Comparison of ENCODE assay signal across 8 mouse cellular contexts in genomic region chr4:46374869-46375368, GRCm38 (mm10). TPM values are rescaled to one million over a fixed set of nuclear protein-coding genes. Genes with fewer than 3 reads are reported as not detected.
DNase-seq lines count a peak whose midpoint lies in the region; ATAC-seq and TF ChIP-seq lines count a peak whose summit lies in the region.

No protein-coding gene starts in this region.

- peak; percentile 60 for ATAC-seq in G1E (ENCODE audit: extremely low read depth, insufficient number of reproducible peaks, low FRiP score, poor library complexity, severe bottlenecking)
- peak; percentile 83 for ATAC-seq in forebrain, postnatal 0 days

- peaks cover 16% of the 10 kb centered on the region for H3K4me1 ChIP-seq in G1E (ENCODE audit: insufficient read depth, low read depth, low read length)
- H3K4me1 ChIP-seq in forebrain, postnatal 0 days (ENCODE audit: insufficient read depth), result 0 out of 2 replicates have a peak, but pooled peaks cover 3% of the 10 kb centered on the region
- H3K4me1 ChIP-seq in lung, adult 2 months (ENCODE audit: control insufficient read depth, insufficient read depth, low read length), result peaks cover 3% of the 10 kb centered on the region; the same call in 1 of the 2 replicates
- H3K4me1 ChIP-seq in olfactory bulb, adult 2 months (ENCODE audit: control insufficient read depth, insufficient read depth, low read length), result peaks cover 10% of the 10 kb centered on the region

- peak overlapping the region; percentile 35; the same call in 1 of the 2 replicates for H3K9ac ChIP-seq in forebrain, postnatal 0 days

- WGBS in forebrain, postnatal 0 days, result 22% methylated on average over 22 of the region's 22 CpGs
- 22% methylated on average over 22 of the region's 22 CpGs for whole genome bisulfite sequencing in lung, adult 2 months
- WGBS in olfactory bulb, adult 2 months, result 18% methylated on average over 22 of the region's 22 CpGs

- DNase-seq in G1E (ENCODE audit: low spot score), result peak; percentile 38
- peak; percentile 88 to 91 for DNase-seq in cerebellum, adult 18-20 months
- DNase-seq in forebrain, postnatal 0 days, result peak; percentile 78
- DNase-seq in heart, postnatal 4 days, result peak; percentile 89
- DNase-seq in layer of hippocampus, adult 2 months (ENCODE audit: low spot score in 2 of 2), result peak; percentile 70 to 80
- peak; percentile 77 for DNase-seq in lung, adult 2 months
- DNase-seq in thymus, adult 18-20 months, result peak; percentile 54 to 64

- H3K27me3 ChIP-seq in G1E (ENCODE audit: insufficient read depth, low read length), result peaks cover 12% of the 10 kb centered on the region; the same call in 1 of the 2 replicates
- H3K27me3 ChIP-seq in forebrain, postnatal 0 days (ENCODE audit: insufficient read depth, low read length), result no peaks in the 10 kb centered on the region; the same call in 1 of the 2 replicates

- no peak for TF ChIP-seq POLR2A in lung, adult 2 months (IDR thresholded peaks at IDR 0.05; ENCODE audit: borderline replicate concordance, extremely low read depth, low read depth, low read length)
- TF ChIP-seq POLR2A in olfactory bulb, adult 2 months (IDR thresholded peaks at IDR 0.05; ENCODE audit: insufficient read depth, low read depth, low read length), result 0 out of 2 replicates have a peak, but pooled peaks have one; percentile 23

- peaks cover 56% of the 10 kb centered on the region for H3K36me3 ChIP-seq in G1E (replicated peaks)
- H3K36me3 ChIP-seq in forebrain, postnatal 0 days (ENCODE audit: insufficient read depth), result peaks cover 32% of the 10 kb centered on the region

- no peak overlapping the region for H3K4me3 ChIP-seq in G1E (ENCODE audit: low read depth, low read length)
- H3K4me3 ChIP-seq in forebrain, postnatal 0 days (ENCODE audit: low read depth, low read length), result peak overlapping the region; percentile 31
- peak overlapping the region; percentile 53 for H3K4me3 ChIP-seq in layer of hippocampus, adult 2 months
- H3K4me3 ChIP-seq in lung, adult 2 months (replicated peaks; ENCODE audit: extremely low read depth, low read depth, low read length), result peak overlapping the region; percentile 20
- H3K4me3 ChIP-seq in olfactory bulb, adult 2 months (ENCODE audit: insufficient read depth, low read depth, low read length), result peak overlapping the region; percentile 44

- peak overlapping the region; percentile 56 for H3K4me2 ChIP-seq in forebrain, postnatal 0 days (ENCODE audit: low read depth)

- no peak overlapping the region for H3K27ac ChIP-seq in forebrain, postnatal 0 days (ENCODE audit: low read depth, low read length)
- peak overlapping the region; percentile 69 for H3K27ac ChIP-seq in layer of hippocampus, adult 2 months
- H3K27ac ChIP-seq in olfactory bulb, adult 2 months (ENCODE audit: insufficient read depth, low read depth, low read length), result no peak overlapping the region

- no peaks in the 10 kb centered on the region for H3K9me3 ChIP-seq in G1E (replicated peaks)
- no peaks in the 10 kb centered on the region for H3K9me3 ChIP-seq in forebrain, postnatal 0 days (ENCODE audit: low read length)

- peak; percentile 85; the same call in 1 of the 2 replicates for TF ChIP-seq CTCF in G1E (IDR thresholded peaks at IDR 0.05; ENCODE audit: low read depth, low read length)
- TF ChIP-seq CTCF in forebrain, postnatal 0 days (IDR thresholded peaks at IDR 0.05; ENCODE audit: low read depth), result peak; percentile 93
- TF ChIP-seq CTCF in layer of hippocampus, adult 2 months (conservative IDR thresholded peaks at IDR 0.05), result peak; percentile 81
- peak; percentile 95 for TF ChIP-seq CTCF in lung, adult 2 months (IDR thresholded peaks at IDR 0.05; ENCODE audit: insufficient read depth, low read length)
- peak; percentile 56; the same call in 1 of the 2 replicates for TF ChIP-seq CTCF in olfactory bulb, adult 2 months (IDR thresholded peaks at IDR 0.05; ENCODE audit: insufficient read depth, low read depth, low read length)

RNA-seq across cellular contexts. Expression of gene Trmo, which starts 14.3 kb away (rescaled TPM):
- total RNA-seq in G1E (2014; fragmentation: Nextera tagmentation) (7.1 and 12.9 TPM in 2 replicates), G1E (2017) (17.9 and 20.4 TPM in 2 replicates)
- polyA plus RNA-seq in G1E (2012), result 2.9 and 4.2 TPM in 2 replicates
- 9.0 and 10.4 TPM in 2 replicates for total RNA-seq in forebrain, postnatal 0 days (2014; rRNA removed)
- polyA plus RNA-seq in forebrain, postnatal 0 days (2015; fragmentation: Nextera tagmentation; extraction: Ambion mirVana), result 6.5 and 6.7 TPM in 2 replicates
- 1 to 10 TPM; 3.8 to 5.4 TPM for total RNA-seq in heart, postnatal 4 days (2021)
- 1 to 10 TPM; 4.6 to 4.8 TPM for total RNA-seq in layer of hippocampus, adult 2 months (2021)
- 4.3 and 5.5 TPM in 2 replicates for polyA plus RNA-seq in lung, adult 2 months (2012; rRNA removed)
- polyA plus RNA-seq in olfactory bulb, adult 2 months (2012; ENCODE audit: insufficient read depth, insufficient read length, low replicate concordance, missing spikeins), result not detected in 2 replicates

RNA-seq across cellular contexts. Expression of gene Foxe1, which starts 31.5 kb away (rescaled TPM):
- total RNA-seq in G1E (2014; fragmentation: Nextera tagmentation), result not detected in 2 replicates
- not detected in 2 replicates for total RNA-seq in G1E (2017)
- not detected in 2 replicates for polyA plus RNA-seq in G1E (2012)
- 0.05 TPM in 1 of 2 replicates, not detected in the other for total RNA-seq in forebrain, postnatal 0 days (2014; rRNA removed)
- not detected in 2 replicates for polyA plus RNA-seq in forebrain, postnatal 0 days (2015; fragmentation: Nextera tagmentation; extraction: Ambion mirVana)
- under 1 TPM in 1 of 2 experiments, not detected in 1; 0.14 TPM for total RNA-seq in heart, postnatal 4 days (2021)
- not detected for total RNA-seq in layer of hippocampus, adult 2 months (2021)
- polyA plus RNA-seq in lung, adult 2 months (2012; rRNA removed), result 1.6 TPM in 1 of 2 replicates, not detected in the other
- polyA plus RNA-seq in olfactory bulb, adult 2 months (2012; ENCODE audit: insufficient read depth, insufficient read length, low replicate concordance, missing spikeins), result not detected in 2 replicates

RNA-seq across cellular contexts. Expression of gene Hemgn, which starts 38.4 kb away (rescaled TPM):
- total RNA-seq in G1E (2014; fragmentation: Nextera tagmentation) (39.3 and 132 TPM in 2 replicates), G1E (2017) (20.9 and 24.3 TPM in 2 replicates)
- 5.8 and 6.3 TPM in 2 replicates for polyA plus RNA-seq in G1E (2012)
- not detected in 2 replicates for total RNA-seq in forebrain, postnatal 0 days (2014; rRNA removed)
- not detected in 2 replicates for polyA plus RNA-seq in forebrain, postnatal 0 days (2015; fragmentation: Nextera tagmentation; extraction: Ambion mirVana)
- under 1 TPM in 1 of 2 experiments, not detected in 1; 0.36 TPM for total RNA-seq in heart, postnatal 4 days (2021)
- total RNA-seq in layer of hippocampus, adult 2 months (2021), result not detected
- polyA plus RNA-seq in lung, adult 2 months (2012; rRNA removed), result not detected in 2 replicates
- polyA plus RNA-seq in olfactory bulb, adult 2 months (2012; ENCODE audit: insufficient read depth, insufficient read length, low replicate concordance, missing spikeins), result not detected in 2 replicates

Comparison
In these comparisons a context has a peak if more than half of its experiments do, and no peak if none do; other contexts are left out.
1. DNase-seq: peak in every context shown above with its lines; median percentile 90 in cerebellum, adult 18-20 months; 89 in heart, postnatal 4 days; 78 in forebrain, postnatal 0 days; 77 in lung, adult 2 months; 75 in layer of hippocampus, adult 2 months; 59 in thymus, adult 18-20 months; 38 in G1E.
2. RNA of gene Hemgn, which starts 38.4 kb away (total RNA-seq): 20.9 to 132 TPM in G1E; 0.36 TPM in heart, postnatal 4 days, not detected in forebrain, postnatal 0 days and not detected in layer of hippocampus, adult 2 months; every median in the first group is over 10 times any median in the second.
3. Peak in every context shown above with its lines, with median percentiles within 50 percentile points of each other: CTCF ChIP-seq.